Mouse (Mus musculus): Measurements from ENCODE around the gene Mybpc3. TPM values are rescaled to one million over a fixed set of nuclear protein-coding genes. Genes with fewer than 3 reads are reported as not detected.

Gene Mybpc3
- polyA plus RNA-seq, 1 experiment from 2014 or later, result 0.29 TPM

GRCm38 (mm10) chr2:91136513-91137412 lies 18.8 kb downstream of the Mybpc3 start:
- H3K4me3 ChIP-seq (ENCODE audit: low read depth, low read length), result no peak overlapping the region
- no peak overlapping the region for H3K4me2 ChIP-seq (ENCODE audit: low read depth, severe bottlenecking)
- H3K9ac ChIP-seq (ENCODE audit: low read length), result no peak overlapping the region
- H3K4me1 ChIP-seq (ENCODE audit: control insufficient read depth, insufficient read depth, low read length), result no peaks in the 10 kb centered on the region
- H3K27ac ChIP-seq (replicated peaks; ENCODE audit: low read depth, low read length), result no peak overlapping the region
- 86% methylated on average over 11 of the region's 11 CpGs for WGBS
- H3K27me3 ChIP-seq (ENCODE audit: control insufficient read depth, insufficient read depth, low read length), result no peaks in the 10 kb centered on the region
- no peaks in the 10 kb centered on the region for H3K9me3 ChIP-seq (ENCODE audit: control insufficient read depth, low read length)
- DNase-seq (ENCODE audit: low spot score), result no peak
- ATAC-seq (ENCODE audit: insufficient number of reproducible peaks, low FRiP score, low TSS enrichment, low read depth), result no peak
- no peaks in the 10 kb centered on the region for H3K36me3 ChIP-seq (ENCODE audit: control insufficient read depth, insufficient read depth, low read length)

- WGBS, result 75% methylated on average over 6 of the region's 6 CpGs
- Histone ChIP-seq H3K27me3 (ENCODE audit: control insufficient read depth, insufficient read depth, low read length) (no peaks in the 10 kb centered on the region), H3K9me3 (ENCODE audit: control insufficient read depth, low read length) (no peaks in the 10 kb centered on the region), H3K27ac (replicated peaks; ENCODE audit: low read depth, low read length) (no peak overlapping the region), H3K4me3 (ENCODE audit: low read depth, low read length) (no peak overlapping the region), H3K9ac (ENCODE audit: low read length) (no peak overlapping the region), H3K4me2 (ENCODE audit: low read depth, severe bottlenecking) (no peak overlapping the region), H3K36me3 (ENCODE audit: control insufficient read depth, insufficient read depth, low read length) (no peaks in the 10 kb centered on the region), H3K4me1 (ENCODE audit: control insufficient read depth, insufficient read depth, low read length) (no peaks in the 10 kb centered on the region)
- DNase-seq (ENCODE audit: low spot score) (no peak), ATAC-seq (ENCODE audit: insufficient number of reproducible peaks, low FRiP score, low TSS enrichment, low read depth) (no peak)
Measured at GRCm38 (mm10) chr2:91137481-91137880, 19.5 kb downstream of the Mybpc3 start.

GRCm38 (mm10) chr2:91139311-91139710 lies 21.4 kb downstream of the Mybpc3 start:
- DNase-seq (ENCODE audit: low spot score), result no peak
- H3K9ac ChIP-seq (ENCODE audit: low read length), result no peak overlapping the region
- H3K4me3 ChIP-seq (ENCODE audit: low read depth, low read length), result no peak overlapping the region
- no peaks in the 10 kb centered on the region for H3K4me1 ChIP-seq (ENCODE audit: control insufficient read depth, insufficient read depth, low read length)
- no peak for ATAC-seq (ENCODE audit: insufficient number of reproducible peaks, low FRiP score, low TSS enrichment, low read depth)
- H3K27ac ChIP-seq (replicated peaks; ENCODE audit: low read depth, low read length), result no peak overlapping the region
- 62% methylated on average over 5 of the region's 5 CpGs for WGBS
- H3K9me3 ChIP-seq (ENCODE audit: control insufficient read depth, low read length), result no peaks in the 10 kb centered on the region
- no peaks in the 10 kb centered on the region for H3K27me3 ChIP-seq (ENCODE audit: control insufficient read depth, insufficient read depth, low read length)
- H3K4me2 ChIP-seq (ENCODE audit: low read depth, severe bottlenecking), result no peak overlapping the region
- no peaks in the 10 kb centered on the region for H3K36me3 ChIP-seq (ENCODE audit: control insufficient read depth, insufficient read depth, low read length)

GRCm38 (mm10) chr2:91139764-91140163 lies 21.8 kb downstream of the Mybpc3 start:
- no peak for DNase-seq (ENCODE audit: low spot score)
- H3K4me1 ChIP-seq (ENCODE audit: control insufficient read depth, insufficient read depth, low read length), result no peaks in the 10 kb centered on the region
- no peak overlapping the region for H3K4me2 ChIP-seq (ENCODE audit: low read depth, severe bottlenecking)
- ATAC-seq (ENCODE audit: insufficient number of reproducible peaks, low FRiP score, low TSS enrichment, low read depth), result no peak
- no peaks in the 10 kb centered on the region for H3K36me3 ChIP-seq (ENCODE audit: control insufficient read depth, insufficient read depth, low read length)
- 80% methylated on average over 8 of the region's 8 CpGs for WGBS
- H3K4me3 ChIP-seq (ENCODE audit: low read depth, low read length), result no peak overlapping the region
- no peaks in the 10 kb centered on the region for H3K9me3 ChIP-seq (ENCODE audit: control insufficient read depth, low read length)
- H3K27me3 ChIP-seq (ENCODE audit: control insufficient read depth, insufficient read depth, low read length), result no peaks in the 10 kb centered on the region
- H3K27ac ChIP-seq (replicated peaks; ENCODE audit: low read depth, low read length), result no peak overlapping the region
- H3K9ac ChIP-seq (ENCODE audit: low read length), result no peak overlapping the region

GRCm38 (mm10) chr2:91142920-91143319 lies 25.0 kb downstream of the Mybpc3 start:
- Histone ChIP-seq H3K27me3 (ENCODE audit: control insufficient read depth, insufficient read depth, low read length) (no peaks in the 10 kb centered on the region), H3K4me2 (ENCODE audit: low read depth, severe bottlenecking) (no peak overlapping the region), H3K9ac (ENCODE audit: low read length) (no peak overlapping the region), H3K4me1 (ENCODE audit: control insufficient read depth, insufficient read depth, low read length) (no peaks in the 10 kb centered on the region), H3K4me3 (ENCODE audit: low read depth, low read length) (no peak overlapping the region), H3K27ac (replicated peaks; ENCODE audit: low read depth, low read length) (no peak overlapping the region), H3K36me3 (ENCODE audit: control insufficient read depth, insufficient read depth, low read length) (no peaks in the 10 kb centered on the region), H3K9me3 (ENCODE audit: control insufficient read depth, low read length) (no peaks in the 10 kb centered on the region)
- ATAC-seq (ENCODE audit: insufficient number of reproducible peaks, low FRiP score, low TSS enrichment, low read depth) (no peak), DNase-seq (ENCODE audit: low spot score) (no peak)
- 95% methylated on average over 6 of the region's 6 CpGs for WGBS

- no peaks in the 10 kb centered on the region for H3K4me1 ChIP-seq (ENCODE audit: control insufficient read depth, insufficient read depth, low read length)
- H3K4me3 ChIP-seq (ENCODE audit: low read depth, low read length), result no peak overlapping the region
- no peak overlapping the region for H3K27ac ChIP-seq (replicated peaks; ENCODE audit: low read depth, low read length)
- no peaks in the 10 kb centered on the region for H3K27me3 ChIP-seq (ENCODE audit: control insufficient read depth, insufficient read depth, low read length)
- no peaks in the 10 kb centered on the region for H3K36me3 ChIP-seq (ENCODE audit: control insufficient read depth, insufficient read depth, low read length)
- ATAC-seq (ENCODE audit: insufficient number of reproducible peaks, low FRiP score, low TSS enrichment, low read depth) (no peak), DNase-seq (ENCODE audit: low spot score) (no peak)
- 94% methylated on average over 11 of the region's 11 CpGs for WGBS
- H3K4me2 ChIP-seq (ENCODE audit: low read depth, severe bottlenecking), result no peak overlapping the region
- H3K9me3 ChIP-seq (ENCODE audit: control insufficient read depth, low read length), result no peaks in the 10 kb centered on the region
- no peak overlapping the region for H3K9ac ChIP-seq (ENCODE audit: low read length)
Measured at GRCm38 (mm10) chr2:91143401-91143800, 25.5 kb downstream of the Mybpc3 start.

GRCm38 (mm10) chr2:91148101-91148500 lies 30.2 kb downstream of the Mybpc3 start:
- Histone ChIP-seq H3K27me3 (ENCODE audit: control insufficient read depth, insufficient read depth, low read length) (no peaks in the 10 kb centered on the region), H3K36me3 (ENCODE audit: control insufficient read depth, insufficient read depth, low read length) (0 out of 2 replicates have a peak, but pooled peaks cover 2% of the 10 kb centered on the region), H3K9me3 (ENCODE audit: control insufficient read depth, low read length) (no peaks in the 10 kb centered on the region), H3K27ac (replicated peaks; ENCODE audit: low read depth, low read length) (no peak overlapping the region), H3K4me2 (ENCODE audit: low read depth, severe bottlenecking) (no peak overlapping the region), H3K4me1 (ENCODE audit: control insufficient read depth, insufficient read depth, low read length) (no peaks in the 10 kb centered on the region), H3K9ac (ENCODE audit: low read length) (no peak overlapping the region), H3K4me3 (ENCODE audit: low read depth, low read length) (no peak overlapping the region)
- DNase-seq (ENCODE audit: low spot score) (no peak), ATAC-seq (ENCODE audit: insufficient number of reproducible peaks, low FRiP score, low TSS enrichment, low read depth) (no peak)

- Histone ChIP-seq H3K36me3 (ENCODE audit: control insufficient read depth, insufficient read depth, low read length) (peaks cover 2% of the 10 kb centered on the region; the same call in 1 of the 2 replicates), H3K4me3 (ENCODE audit: low read depth, low read length) (no peak overlapping the region), H3K9me3 (ENCODE audit: control insufficient read depth, low read length) (no peaks in the 10 kb centered on the region), H3K4me2 (ENCODE audit: low read depth, severe bottlenecking) (no peak overlapping the region), H3K9ac (ENCODE audit: low read length) (no peak overlapping the region), H3K27me3 (ENCODE audit: control insufficient read depth, insufficient read depth, low read length) (no peaks in the 10 kb centered on the region), H3K4me1 (ENCODE audit: control insufficient read depth, insufficient read depth, low read length) (no peaks in the 10 kb centered on the region), H3K27ac (replicated peaks; ENCODE audit: low read depth, low read length) (no peak overlapping the region)
- DNase-seq (ENCODE audit: low spot score), result no peak
- no peak for ATAC-seq (ENCODE audit: insufficient number of reproducible peaks, low FRiP score, low TSS enrichment, low read depth)
- 70% methylated on average over 1 of the region's 1 CpGs for WGBS
Measured at GRCm38 (mm10) chr2:91151331-91151730, 33.4 kb downstream of the Mybpc3 start.
